Mouse (Mus musculus) thymus, adult 2 months (tissue): ENCODE data around the gene Stau1.

Experiments
- CTCF ChIP-seq: fragments of 200-500 bp; IDR thresholded peaks from 2 replicates; pipeline ENCODE4 v1.5.1; 2012; ENCODE audit warnings: mild to moderate bottlenecking, control low read depth, low read length, moderate library complexity, borderline replicate concordance; ENCODE audit not compliant: control insufficient read depth, poor library complexity, insufficient read depth; ENCODE audit errors: extremely low read depth
- POLR2A ChIP-seq: fragments of 200-500 bp; IDR thresholded peaks from 2 replicates; pipeline ENCODE4 v1.6.1; 2012; ENCODE audit warnings: mild to moderate bottlenecking, low read length, control low read depth, moderate library complexity; ENCODE audit not compliant: control insufficient read depth, poor library complexity, insufficient read depth; ENCODE audit errors: extremely low read depth

DNA sequence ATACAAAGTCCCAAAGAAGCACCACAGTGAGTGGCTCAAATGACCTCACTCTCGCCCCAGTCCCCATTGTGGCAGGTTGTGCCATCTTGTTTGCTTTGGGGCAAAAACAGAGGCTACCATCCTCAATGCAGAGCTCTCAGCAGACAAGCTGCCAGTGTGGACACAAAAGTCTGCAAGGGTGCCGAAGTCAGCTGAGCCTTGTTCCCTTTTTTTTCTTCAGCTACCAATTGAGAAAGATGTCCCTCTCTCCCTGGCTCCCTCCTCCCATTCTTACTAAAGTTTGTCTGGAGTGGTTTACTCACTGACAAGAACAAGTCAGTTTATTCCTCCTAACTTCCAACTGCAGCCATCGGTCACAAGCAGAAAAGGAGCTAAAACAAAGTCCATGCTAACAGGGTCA, 19.7 kb downstream of the Stau1 start:
- TF ChIP-seq POLR2A (no peak), CTCF (no peak)
